Mouse (Mus musculus): ENCODE data around the gene 2010300C02Rik. TPM values are rescaled to one million over a fixed set of nuclear protein-coding genes. Genes with fewer than 3 reads are reported as not detected.

The 2010300C02Rik gene
- total and polyA plus RNA-seq, 2 experiments from 2014 or later: 6.9 to 7.9 TPM

- H3K36me3 ChIP-seq (ENCODE audit: insufficient read depth, low read length): no peaks in the 10 kb centered on the region
- DNase-seq (ENCODE audit: low spot score): no peak
- ATAC-seq (ENCODE audit: low FRiP score): no peak
- H3K4me2 ChIP-seq (ENCODE audit: low read depth, low read length, poor library complexity, severe bottlenecking): no peak overlapping the region
- H3K4me1 ChIP-seq (ENCODE audit: insufficient read depth, low read length): no peaks in the 10 kb centered on the region
- H3K27me3 ChIP-seq (ENCODE audit: insufficient read depth, low read length): no peaks in the 10 kb centered on the region
- no peak overlapping the region for H3K9ac ChIP-seq (replicated peaks; ENCODE audit: low read length, poor library complexity, severe bottlenecking)
- no peak overlapping the region for H3K27ac ChIP-seq (ENCODE audit: low read depth, low read length)
- 84% methylated on average over 9 of the region's 9 CpGs for WGBS
- no peak overlapping the region for H3K4me3 ChIP-seq (ENCODE audit: low read depth, low read length)
- H3K9me3 ChIP-seq (ENCODE audit: low read length): no peaks in the 10 kb centered on the region
- TF ChIP-seq CTCF (IDR thresholded peaks at IDR 0.05): no peak
Observed at GRCm38 (mm10) chr1:37638560-37638959, 81.3 kb downstream of the 2010300C02Rik start.

GRCm38 (mm10) chr1:37637571-37637970, 82.3 kb downstream of the 2010300C02Rik start:
- no peaks in the 10 kb centered on the region for H3K4me1 ChIP-seq (ENCODE audit: insufficient read depth, low read length)
- WGBS: 92% methylated on average over 11 of the region's 11 CpGs
- no peak for TF ChIP-seq CTCF (IDR thresholded peaks at IDR 0.05)
- DNase-seq (ENCODE audit: low spot score) (no peak), ATAC-seq (ENCODE audit: low FRiP score) (no peak)
- H3K9me3 ChIP-seq (ENCODE audit: low read length): no peaks in the 10 kb centered on the region
- H3K27me3 ChIP-seq (ENCODE audit: insufficient read depth, low read length): no peaks in the 10 kb centered on the region
- no peak overlapping the region for H3K27ac ChIP-seq (ENCODE audit: low read depth, low read length)
- H3K4me3 ChIP-seq (ENCODE audit: low read depth, low read length): no peak overlapping the region
- H3K9ac ChIP-seq (replicated peaks; ENCODE audit: low read length, poor library complexity, severe bottlenecking): no peak overlapping the region
- no peaks in the 10 kb centered on the region for H3K36me3 ChIP-seq (ENCODE audit: insufficient read depth, low read length)
- no peak overlapping the region for H3K4me2 ChIP-seq (ENCODE audit: low read depth, low read length, poor library complexity, severe bottlenecking)

GRCm38 (mm10) chr1:37636824-37637223, 83.1 kb downstream of the 2010300C02Rik start:
- Histone ChIP-seq H3K27me3 (ENCODE audit: insufficient read depth, low read length) (no peaks in the 10 kb centered on the region), H3K27ac (ENCODE audit: low read depth, low read length) (no peak overlapping the region), H3K36me3 (ENCODE audit: insufficient read depth, low read length) (no peaks in the 10 kb centered on the region), H3K4me3 (ENCODE audit: low read depth, low read length) (no peak overlapping the region), H3K4me1 (ENCODE audit: insufficient read depth, low read length) (no peaks in the 10 kb centered on the region), H3K9me3 (ENCODE audit: low read length) (no peaks in the 10 kb centered on the region), H3K9ac (replicated peaks; ENCODE audit: low read length, poor library complexity, severe bottlenecking) (no peak overlapping the region), H3K4me2 (ENCODE audit: low read depth, low read length, poor library complexity, severe bottlenecking) (no peak overlapping the region)
- 86% methylated on average over 5 of the region's 5 CpGs for WGBS
- ATAC-seq (ENCODE audit: low FRiP score) (no peak), DNase-seq (ENCODE audit: low spot score) (no peak)
- TF ChIP-seq CTCF (IDR thresholded peaks at IDR 0.05): no peak

- ATAC-seq (ENCODE audit: low FRiP score) (no peak), DNase-seq (ENCODE audit: low spot score) (peak; percentile 23)
- 39% methylated on average over 2 of the region's 2 CpGs for WGBS
- H3K27ac ChIP-seq (ENCODE audit: low read depth, low read length): no peak overlapping the region
- H3K27me3 ChIP-seq (ENCODE audit: insufficient read depth, low read length): no peaks in the 10 kb centered on the region
- H3K4me3 ChIP-seq (ENCODE audit: low read depth, low read length): no peak overlapping the region
- H3K9ac ChIP-seq (replicated peaks; ENCODE audit: low read length, poor library complexity, severe bottlenecking): no peak overlapping the region
- H3K9me3 ChIP-seq (ENCODE audit: low read length): no peaks in the 10 kb centered on the region
- H3K36me3 ChIP-seq (ENCODE audit: insufficient read depth, low read length): no peaks in the 10 kb centered on the region
- no peaks in the 10 kb centered on the region for H3K4me1 ChIP-seq (ENCODE audit: insufficient read depth, low read length)
- H3K4me2 ChIP-seq (ENCODE audit: low read depth, low read length, poor library complexity, severe bottlenecking): no peak overlapping the region
- TF ChIP-seq CTCF (IDR thresholded peaks at IDR 0.05): peak; percentile 51
Observed at GRCm38 (mm10) chr1:37636169-37636568, 83.7 kb downstream of the 2010300C02Rik start.

- no peak overlapping the region for H3K9ac ChIP-seq (replicated peaks; ENCODE audit: low read length, poor library complexity, severe bottlenecking)
- H3K4me2 ChIP-seq (ENCODE audit: low read depth, low read length, poor library complexity, severe bottlenecking): no peak overlapping the region
- no peaks in the 10 kb centered on the region for H3K27me3 ChIP-seq (ENCODE audit: insufficient read depth, low read length)
- ATAC-seq (ENCODE audit: low FRiP score): no peak
- no peak overlapping the region for H3K4me3 ChIP-seq (ENCODE audit: low read depth, low read length)
- H3K4me1 ChIP-seq (ENCODE audit: insufficient read depth, low read length): no peaks in the 10 kb centered on the region
- TF ChIP-seq CTCF (IDR thresholded peaks at IDR 0.05): peak; percentile 17
- H3K9me3 ChIP-seq (ENCODE audit: low read length): no peaks in the 10 kb centered on the region
- no peaks in the 10 kb centered on the region for H3K36me3 ChIP-seq (ENCODE audit: insufficient read depth, low read length)
- H3K27ac ChIP-seq (ENCODE audit: low read depth, low read length): no peak overlapping the region
- no peak for DNase-seq (ENCODE audit: low spot score)
- 84% methylated on average over 7 of the region's 7 CpGs for WGBS
Observed at GRCm38 (mm10) chr1:37635716-37636115, 84.2 kb downstream of the 2010300C02Rik start.

GRCm38 (mm10) chr1:37634658-37635057, 85.2 kb downstream of the 2010300C02Rik start:
- 33% methylated on average over 4 of the region's 4 CpGs for WGBS
- no peak for ATAC-seq (ENCODE audit: low FRiP score)

More at GRCm38 (mm10) chr1:37634658-37635057, 85.2 kb downstream of the 2010300C02Rik start:
- Histone ChIP-seq H3K4me2 (ENCODE audit: low read depth, low read length, poor library complexity, severe bottlenecking) (no peak overlapping the region), H3K27ac (ENCODE audit: low read depth, low read length) (no peak overlapping the region), H3K36me3 (ENCODE audit: insufficient read depth, low read length) (no peaks in the 10 kb centered on the region), H3K9ac (replicated peaks; ENCODE audit: low read length, poor library complexity, severe bottlenecking) (no peak overlapping the region), H3K9me3 (ENCODE audit: low read length) (no peaks in the 10 kb centered on the region), H3K27me3 (ENCODE audit: insufficient read depth, low read length) (no peaks in the 10 kb centered on the region), H3K4me3 (ENCODE audit: low read depth, low read length) (no peak overlapping the region), H3K4me1 (ENCODE audit: insufficient read depth, low read length) (no peaks in the 10 kb centered on the region)
- DNase-seq (ENCODE audit: low spot score): peak; percentile 44
- peak; percentile 95 for TF ChIP-seq CTCF (IDR thresholded peaks at IDR 0.05)
